Mouse (Mus musculus) layer of hippocampus, adult 2 months (tissue): Measurements from ENCODE around the gene Fam69a. TPM values are rescaled to one million over a fixed set of nuclear protein-coding genes. Genes with fewer than 3 reads are reported as not detected.
A peak's percentile ranks its signal among the peaks of the same experiment; 100 is the strongest.

Experiments
- DNase-seq, 2 experiments: peaks; one replicate each; pipeline ENCODE4 v3.0.0; 2022; ENCODE audit warnings: low spot score in 2 of 2
- H3K27ac ChIP-seq: fragments of 200-600 bp; 2 replicates; pipeline ENCODE4 v1.8.1; 2022
- H3K4me3 ChIP-seq: fragments of 200-600 bp; 2 replicates; pipeline ENCODE4 v1.8.1; 2022; ENCODE audit warnings: mild to moderate bottlenecking
- CTCF ChIP-seq: fragments of 200-600 bp; conservative IDR thresholded peaks from 2 replicates; pipeline ENCODE4 v1.8.1; 2022; ENCODE audit warnings: antibody characterized with exemption, mild to moderate bottlenecking, moderate library complexity
- total RNA-seq, 2 experiments: library from RNA; stranded (reverse); gene quantifications; 2 replicates each; pipeline ENCODE4 v1.2.3; 2021

Gene Fam69a
- total RNA-seq, 2 experiments from 2014 or later, result 36.2 to 40.0 TPM

- no peak overlapping the region for H3K4me3 ChIP-seq
- no peak for DNase-seq
- TF ChIP-seq CTCF, result no peak
- no peak overlapping the region for H3K27ac ChIP-seq
Measured at GRCm38 (mm10) chr5:107933202-107933974, 53.5 kb downstream of the Fam69a start.

DNA sequence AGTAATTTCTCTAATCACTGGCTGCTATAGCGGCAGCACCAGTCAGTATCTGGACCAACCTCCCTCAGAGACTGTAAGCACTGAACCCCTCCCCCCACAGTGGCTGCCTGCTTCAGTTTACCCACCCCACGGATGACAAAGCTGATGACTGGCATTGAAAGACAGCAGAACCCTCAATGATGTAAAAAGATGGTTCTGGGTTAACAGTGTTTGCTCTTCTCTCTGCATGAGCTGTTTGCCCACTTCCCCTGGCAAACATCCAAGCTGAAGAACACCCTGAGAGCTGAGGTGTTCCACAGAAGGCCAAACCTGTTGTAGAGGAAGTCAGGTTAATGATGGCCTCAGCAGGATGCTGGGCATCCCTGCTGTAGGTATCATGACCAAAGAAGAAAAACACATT, 54.3 kb downstream of the Fam69a start:
- TF ChIP-seq CTCF, result no peak
- DNase-seq, result no peak
- no peak overlapping the region; the same call in 1 of the 2 replicates for H3K27ac ChIP-seq

GRCm38 (mm10) chr5:107926550-107927249, 60.2 kb downstream of the Fam69a start:
- Histone ChIP-seq H3K4me3 (no peak overlapping the region), H3K27ac (no peak overlapping the region)
- TF ChIP-seq CTCF, result no peak
- DNase-seq, result no peak

More for the DNA sequence above, 54.3 kb downstream of the Fam69a start:
- no peak overlapping the region for H3K4me3 ChIP-seq

GRCm38 (mm10) chr5:107924564-107924963, 62.3 kb downstream of the Fam69a start:
- H3K4me3 ChIP-seq, result no peak overlapping the region
- DNase-seq, result no peak
- TF ChIP-seq CTCF, result no peak
- no peak overlapping the region for H3K27ac ChIP-seq

GRCm38 (mm10) chr5:107922836-107923235, 64.0 kb downstream of the Fam69a start:
- H3K27ac ChIP-seq, result no peak overlapping the region
- no peak for TF ChIP-seq CTCF
- no peak for DNase-seq
- H3K4me3 ChIP-seq, result no peak overlapping the region

GRCm38 (mm10) chr5:107921400-107922252, 65.3 kb downstream of the Fam69a start:
- H3K4me3 ChIP-seq, result no peak overlapping the region
- no peak overlapping the region for H3K27ac ChIP-seq
- DNase-seq, result peak; percentile 63 to 65
- peak; percentile 93 for TF ChIP-seq CTCF

DNA sequence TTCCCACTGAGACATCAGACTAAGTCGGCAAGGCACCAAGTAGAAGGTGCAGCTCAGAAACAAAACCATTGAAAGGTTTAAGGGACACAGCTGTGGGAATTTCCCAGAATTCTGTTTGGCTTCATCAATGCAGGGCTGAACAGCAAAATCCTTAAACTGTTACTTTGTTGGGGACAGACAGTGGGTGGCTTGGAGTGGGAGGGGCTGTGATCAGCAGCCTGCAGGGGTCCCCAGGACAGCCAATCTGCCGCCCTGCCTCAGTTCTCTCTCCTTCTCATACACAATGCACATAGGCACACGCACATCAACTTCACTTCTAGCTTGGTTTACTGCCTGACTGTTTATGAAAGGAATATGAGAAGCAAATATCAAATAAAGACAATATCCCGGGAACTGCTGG, 71.6 kb downstream of the Fam69a start:
- H3K27ac ChIP-seq, result no peak overlapping the region
- TF ChIP-seq CTCF, result no peak
- no peak for DNase-seq
- no peak overlapping the region for H3K4me3 ChIP-seq

GRCm38 (mm10) chr5:107911012-107911411, 75.9 kb downstream of the Fam69a start:
- TF ChIP-seq CTCF, result no peak
- H3K4me3 ChIP-seq, result no peak overlapping the region
- H3K27ac ChIP-seq, result no peak overlapping the region
- DNase-seq, result no peak

DNA sequence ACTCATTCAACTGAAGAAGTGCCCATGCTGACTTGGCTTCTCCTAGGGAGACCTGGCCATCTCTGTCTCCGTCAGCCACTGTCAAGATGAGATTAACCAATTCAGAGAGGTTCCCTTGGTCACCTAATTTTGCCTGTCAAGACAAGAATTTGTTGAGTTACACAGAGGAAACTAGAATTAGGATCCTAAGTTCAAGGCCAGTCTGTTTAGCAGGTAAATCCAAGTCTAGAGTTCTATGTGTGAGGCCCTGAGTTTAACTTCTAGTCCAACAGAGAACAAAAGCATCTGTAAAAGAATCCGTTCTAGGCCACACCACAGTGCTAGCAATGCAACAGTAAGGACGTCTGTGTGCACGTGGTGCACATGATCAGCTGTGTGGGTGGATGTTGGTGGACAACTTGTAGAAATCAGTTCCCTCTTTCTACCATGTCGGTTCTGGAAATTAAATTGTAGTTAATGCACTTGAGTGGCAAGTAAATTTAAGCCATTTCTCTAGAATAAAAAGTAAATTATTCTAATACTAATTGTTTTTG, 76.7 kb downstream of the Fam69a start:
- DNase-seq, result no peak
- no peak for TF ChIP-seq CTCF
- Histone ChIP-seq H3K27ac (no peak overlapping the region), H3K4me3 (no peak overlapping the region)

- DNase-seq, result no peak
- no peak for TF ChIP-seq CTCF
- Histone ChIP-seq H3K27ac (no peak overlapping the region), H3K4me3 (no peak overlapping the region)
Measured at GRCm38 (mm10) chr5:107909668-107910067, 77.2 kb downstream of the Fam69a start.

DNA sequence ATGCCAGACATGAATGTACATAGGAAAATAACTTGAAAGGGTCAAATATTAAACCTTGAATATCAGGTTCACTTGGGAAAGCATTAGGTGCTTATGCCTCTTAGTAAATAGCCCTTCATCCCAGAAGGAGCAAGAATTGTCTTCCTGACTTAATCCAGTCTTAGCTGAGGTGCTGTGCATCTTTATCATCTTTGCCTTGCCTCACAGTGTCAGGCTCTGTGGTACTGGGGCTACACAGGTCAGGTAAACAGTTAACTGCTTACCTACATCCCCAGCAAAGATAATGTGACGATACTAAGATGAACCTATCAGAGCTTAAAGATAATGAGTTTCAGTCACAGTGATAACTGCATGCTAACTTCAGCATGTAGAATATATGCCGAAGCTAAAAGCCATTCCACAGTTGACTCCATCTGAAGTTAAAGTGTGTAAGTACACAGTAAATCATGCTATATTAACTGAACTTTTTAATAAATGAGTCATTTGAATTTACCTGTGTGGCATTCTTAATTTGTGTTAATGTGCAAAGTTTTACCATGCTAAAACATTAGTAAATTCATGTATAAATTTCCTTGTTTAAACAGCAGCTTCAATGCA, 78.3 kb downstream of the Fam69a start:
- no peak overlapping the region for H3K4me3 ChIP-seq
- TF ChIP-seq CTCF, result no peak
- no peak for DNase-seq
- no peak overlapping the region for H3K27ac ChIP-seq

- H3K27ac ChIP-seq, result no peak overlapping the region
- H3K4me3 ChIP-seq, result no peak overlapping the region
- TF ChIP-seq CTCF, result no peak
- DNase-seq, result no peak
Measured at GRCm38 (mm10) chr5:107904325-107904724, 82.6 kb downstream of the Fam69a start.
